Mouse (Mus musculus) bone marrow, adult 2 months (tissue): ENCODE measurements around the gene Akap6. TPM values are rescaled to one million over a fixed set of nuclear protein-coding genes. Genes with fewer than 3 reads are reported as not detected.

Experiments
- H3K27ac ChIP-seq: fragments of 200-500 bp; 2 replicates; pipeline ENCODE4 v1.5.1; 2012; ENCODE audit warnings: low read depth, mild to moderate bottlenecking, control low read depth, inconsistent platforms, low read length; ENCODE audit not compliant: control insufficient read depth, poor library complexity, insufficient read depth
- H3K4me1 ChIP-seq: fragments of 200-500 bp; 2 replicates; pipeline ENCODE4 v1.6.1; 2011; ENCODE audit warnings: low read length; ENCODE audit not compliant: control insufficient read depth, insufficient read depth
- H3K4me3 ChIP-seq: fragments of 200-500 bp; replicated peaks from 2 replicates; pipeline ENCODE3; 2011; ENCODE audit warnings: mild to moderate bottlenecking, low read depth, low read length, control low read depth; ENCODE audit not compliant: control insufficient read depth
- CTCF ChIP-seq: fragments of 200-500 bp; IDR thresholded peaks from 2 replicates; pipeline ENCODE4 v1.5.1; 2011; ENCODE audit warnings: low read length, control low read depth; ENCODE audit not compliant: control insufficient read depth, insufficient read depth
- POLR2A ChIP-seq: fragments of 200-500 bp; IDR thresholded peaks from 2 replicates; pipeline ENCODE4 v1.6.1; 2011; ENCODE audit warnings: low read depth, mild to moderate bottlenecking, control low read depth, low read length, borderline replicate concordance; ENCODE audit not compliant: control insufficient read depth
- WGBS: fragments of 180-500 bp; shearing (Covaris S2); methylation state at CpG from one replicate; pipeline ENCODE4 v1.1.7; 2018; 5-methylcytosine and 5-hydroxymethylcytosine counted together
- polyA plus RNA-seq: library from polyadenylated mRNA; stranded (reverse); fragments of >200 nt; gene quantifications from 2 replicates; pipeline ENCODE4 v1.2.4, GENCODE M21; 2011; ENCODE audit warnings: low replicate concordance; ENCODE audit not compliant: missing spikeins, insufficient read depth, insufficient read length

Gene Akap6
- polyA plus RNA-seq, 1 experiment: 0.37 TPM

DNA sequence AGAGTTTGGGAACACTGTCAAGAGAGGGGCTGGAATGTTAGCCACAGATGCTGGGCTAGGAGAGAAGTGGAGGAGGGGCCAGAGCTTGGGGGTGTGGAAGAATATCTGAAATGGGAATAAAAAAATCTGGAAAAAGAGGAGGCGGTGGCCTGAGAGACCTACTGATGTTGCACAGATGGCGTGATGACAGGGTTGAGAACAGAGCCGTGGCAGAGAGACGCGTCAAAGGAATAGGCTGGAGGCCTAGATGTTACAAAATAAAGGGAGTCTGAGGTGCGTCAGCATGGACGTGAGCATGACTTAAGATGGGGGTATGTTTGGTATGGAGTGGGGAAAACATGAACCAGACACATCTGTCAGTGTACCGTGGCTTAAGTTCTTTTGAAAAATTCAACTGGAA lies 180.1 kb downstream of the Akap6 start:
- WGBS: 86% methylated on average over 8 of the region's 8 CpGs

DNA sequence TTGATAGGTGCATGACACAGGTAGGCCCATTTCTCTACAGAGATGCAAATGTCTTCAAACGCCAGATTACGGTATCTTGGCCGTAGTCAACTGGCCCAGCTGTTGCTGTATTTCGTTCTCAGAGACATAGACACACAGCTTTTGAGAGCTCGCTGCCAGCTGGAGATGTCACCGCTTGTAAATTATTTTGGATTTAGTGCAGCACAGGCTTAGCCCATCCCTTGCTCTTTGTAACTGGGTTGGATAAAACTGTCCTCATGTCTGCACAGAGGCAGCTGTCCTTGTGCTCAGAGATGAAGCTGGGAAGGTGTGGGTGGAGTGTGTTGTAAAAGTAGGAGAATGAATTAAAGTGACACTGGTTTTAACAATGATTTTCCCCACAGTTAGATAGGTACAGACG lies 193.3 kb downstream of the Akap6 start:
- H3K4me3 ChIP-seq: no peak overlapping the region
- H3K4me1 ChIP-seq: no peaks in the 10 kb centered on the region
- TF ChIP-seq POLR2A (no peak), CTCF (no peak)
- H3K27ac ChIP-seq: no peak overlapping the region
- 82% methylated on average over 7 of the region's 7 CpGs for WGBS

More for the DNA sequence above, 180.1 kb downstream of the Akap6 start:
- TF ChIP-seq CTCF (no peak), POLR2A (no peak)
- H3K27ac ChIP-seq: no peak overlapping the region
- H3K4me1 ChIP-seq: no peaks in the 10 kb centered on the region
- no peak overlapping the region for H3K4me3 ChIP-seq

DNA sequence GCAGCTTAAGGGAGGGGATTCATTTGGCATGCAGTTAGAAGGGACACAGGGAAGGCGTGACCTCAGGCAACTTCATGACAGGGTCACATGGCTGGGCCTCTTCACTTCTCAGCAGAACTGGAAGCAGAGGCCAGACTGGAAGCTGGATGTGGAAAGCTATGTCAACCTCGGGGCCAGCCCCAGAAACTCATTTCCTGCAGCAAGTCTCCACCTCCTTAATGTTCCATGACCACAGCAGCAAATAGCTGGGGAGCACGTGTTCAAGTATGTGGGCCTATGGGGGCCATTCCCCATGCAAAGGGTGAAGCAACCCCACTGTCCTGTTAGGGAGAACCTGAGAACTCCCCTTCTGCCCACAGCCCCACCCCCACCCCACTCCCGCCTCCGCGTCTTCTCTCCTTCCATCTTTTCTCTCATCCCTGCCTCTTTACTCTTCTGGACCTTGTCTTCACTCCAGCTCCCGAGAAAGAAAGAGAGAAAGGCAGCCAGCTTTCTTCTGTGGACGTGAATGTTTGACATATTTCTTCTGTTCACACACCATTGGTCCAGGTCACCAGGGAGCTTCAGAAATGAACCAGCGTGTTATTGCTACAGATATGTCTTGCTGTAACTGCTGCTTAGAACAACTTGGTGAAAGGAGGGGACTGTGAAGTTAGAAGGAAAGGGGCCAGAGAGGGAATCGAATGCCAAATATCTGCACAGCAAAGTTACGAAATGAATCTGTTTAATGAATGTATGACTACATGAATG lies 194.6 kb downstream of the Akap6 start:
- 60% methylated on average over 11 of the region's 11 CpGs for WGBS
- H3K27ac ChIP-seq: no peak overlapping the region
- H3K4me1 ChIP-seq: no peaks in the 10 kb centered on the region
- H3K4me3 ChIP-seq: no peak overlapping the region
- TF ChIP-seq CTCF: no peak
- TF ChIP-seq POLR2A: no peak

DNA sequence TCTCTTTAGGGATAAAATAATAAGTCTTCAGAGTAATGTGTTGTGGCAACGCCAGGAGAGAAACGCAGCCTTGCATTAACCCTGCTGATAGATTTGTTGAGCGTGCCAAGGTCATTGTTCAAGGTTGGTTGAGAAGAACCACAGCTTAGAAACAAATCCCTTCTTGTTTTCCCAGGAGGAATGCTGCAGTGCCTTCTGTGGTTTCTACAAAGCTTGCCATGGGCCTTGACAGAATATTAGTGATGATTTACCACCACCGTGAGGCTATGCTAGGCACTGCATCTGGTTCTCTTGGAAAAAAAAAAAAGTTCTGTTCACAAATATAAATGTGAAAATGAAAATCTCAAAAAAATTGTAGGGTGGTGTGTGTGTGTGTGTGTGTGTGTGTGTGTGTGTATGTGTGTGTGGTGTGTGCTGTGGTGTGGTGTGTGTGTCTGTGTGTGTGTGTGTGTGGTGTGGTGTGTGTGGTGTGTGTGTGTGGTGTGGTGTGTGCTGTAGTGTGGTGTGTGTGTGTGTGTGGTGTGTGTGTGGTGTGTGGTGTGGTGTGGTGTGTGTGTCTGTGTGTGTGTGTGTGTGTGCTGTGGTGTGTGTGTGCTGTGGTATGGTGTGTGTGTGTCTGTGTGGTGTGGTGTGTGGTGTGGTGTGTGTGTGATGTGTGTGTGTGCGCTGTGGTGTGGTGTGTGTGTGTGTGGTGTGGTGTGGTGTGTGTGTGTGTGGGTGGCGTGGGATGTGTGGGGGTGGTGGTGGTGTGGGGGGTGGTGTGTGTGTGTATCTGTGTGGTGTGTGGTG lies 196.7 kb downstream of the Akap6 start:
- Histone ChIP-seq H3K27ac (no peak overlapping the region), H3K4me1 (no peaks in the 10 kb centered on the region), H3K4me3 (no peak overlapping the region)
- 54% methylated on average over 5 of the region's 6 CpGs for WGBS
- TF ChIP-seq CTCF (no peak), POLR2A (no peak)

DNA sequence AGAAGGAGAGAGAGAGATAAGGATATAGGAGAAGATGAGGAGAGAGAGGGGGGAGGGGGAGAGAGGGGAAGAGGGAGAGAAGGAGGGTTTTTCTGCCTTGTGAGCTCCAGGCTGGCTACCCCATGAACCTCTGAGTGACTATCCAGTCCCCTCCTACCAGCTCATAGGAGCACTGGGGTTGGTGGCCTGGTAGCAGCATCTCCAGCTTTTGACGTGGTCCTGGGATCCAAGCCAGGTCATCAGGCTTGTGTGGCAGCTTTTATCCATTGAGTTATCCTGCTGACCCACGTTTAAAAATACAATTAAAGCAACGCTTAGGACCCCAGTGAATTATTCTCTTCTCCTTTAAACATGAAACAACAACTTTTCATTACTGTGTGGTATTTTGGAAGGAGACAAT lies 197.6 kb downstream of the Akap6 start:
- Histone ChIP-seq H3K4me1 (no peaks in the 10 kb centered on the region), H3K27ac (no peak overlapping the region), H3K4me3 (no peak overlapping the region)
- TF ChIP-seq CTCF: no peak
- WGBS: 60% methylated on average over 3 of the region's 3 CpGs

DNA sequence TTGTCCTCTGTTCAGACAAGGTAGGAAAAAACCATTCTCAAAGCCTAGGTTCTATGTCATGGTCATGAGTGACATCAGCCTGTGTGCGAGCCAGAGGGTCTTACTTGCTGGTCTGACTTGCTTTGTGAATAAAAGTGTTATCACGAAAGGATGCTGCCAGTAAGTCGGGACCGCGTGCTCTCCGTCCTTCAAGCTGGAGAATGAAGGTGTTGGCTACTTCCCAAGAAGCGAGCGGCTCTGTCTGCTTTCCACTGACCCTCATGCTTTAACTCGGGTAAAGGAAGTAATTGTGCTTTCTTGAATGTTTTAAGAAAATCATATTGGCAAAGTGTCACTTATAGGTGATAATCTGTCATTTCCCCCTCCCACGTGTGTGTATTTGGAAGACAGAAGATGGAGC lies 198.9 kb downstream of the Akap6 start:
- Histone ChIP-seq H3K4me1 (no peaks in the 10 kb centered on the region), H3K27ac (no peak overlapping the region), H3K4me3 (no peak overlapping the region)
- TF ChIP-seq POLR2A (no peak), CTCF (no peak)
- 83% methylated on average over 10 of the region's 10 CpGs for WGBS

DNA sequence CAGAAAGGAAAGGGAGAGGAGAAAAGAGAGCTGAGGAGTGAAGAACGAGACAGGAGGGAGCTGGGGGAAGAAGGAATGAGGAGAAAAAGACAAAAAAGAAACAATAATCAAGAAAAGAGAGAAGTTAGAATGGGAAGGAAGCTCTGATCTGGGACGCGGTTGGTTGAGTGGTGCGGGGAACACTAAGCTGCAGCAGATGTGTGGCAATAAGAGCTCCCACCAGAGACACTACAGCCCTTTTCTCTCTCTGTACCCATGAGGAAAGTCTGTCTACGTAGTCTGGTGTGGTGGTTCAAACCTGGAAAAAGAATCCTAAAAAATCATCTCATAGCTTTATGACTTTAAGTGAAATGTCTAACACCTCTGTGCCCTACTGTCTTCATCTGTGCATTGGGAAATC lies 204.9 kb downstream of the Akap6 start:
- Histone ChIP-seq H3K4me3 (no peak overlapping the region), H3K4me1 (peaks cover 1% of the 10 kb centered on the region; the same call in 1 of the 2 replicates), H3K27ac (no peak overlapping the region)
- TF ChIP-seq CTCF (no peak), POLR2A (no peak)
- WGBS: 8% methylated on average over 5 of the region's 5 CpGs

DNA sequence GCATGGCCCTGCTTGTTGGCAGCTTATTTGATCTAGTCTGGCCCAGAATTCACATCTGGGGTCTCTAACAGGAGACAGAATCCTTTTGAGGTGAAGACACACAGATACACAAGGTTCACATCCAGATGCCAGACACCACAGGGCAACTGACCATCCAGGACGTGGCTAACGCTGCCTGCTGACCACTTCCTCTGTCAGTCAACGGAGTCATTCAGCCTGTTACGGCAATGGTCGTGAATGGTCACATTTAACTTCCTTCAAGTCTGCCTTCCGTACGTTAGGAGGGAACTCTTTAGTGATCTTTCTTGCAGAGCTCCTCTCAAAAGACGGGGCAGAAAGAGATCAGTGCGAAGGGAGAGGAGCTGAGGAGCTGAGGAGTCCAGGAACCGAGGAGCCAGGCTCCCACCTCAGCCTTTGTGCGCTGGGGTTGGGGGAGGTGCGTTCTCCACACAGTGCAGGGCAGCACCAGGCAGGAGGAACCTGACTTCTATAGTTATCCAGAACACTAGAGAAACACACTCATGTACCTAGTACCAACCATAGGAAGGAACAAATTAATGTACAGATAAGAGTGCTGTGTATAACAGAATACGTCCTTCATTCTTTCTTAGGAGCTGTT lies 209.4 kb downstream of the Akap6 start:
- Histone ChIP-seq H3K4me1 (peaks cover 1% of the 10 kb centered on the region; the same call in 1 of the 2 replicates), H3K4me3 (peak overlapping the region; percentile 13), H3K27ac (peak overlapping the region; percentile 19; the same call in 1 of the 2 replicates)
- no peak for TF ChIP-seq POLR2A
- no peak for TF ChIP-seq CTCF
- WGBS: 13% methylated on average over 13 of the region's 13 CpGs
